Mouse (Mus musculus) T-helper 17 cell (primary cell): ENCODE data around the gene Haao.

Experiments
- in situ Hi-C, 2 experiments: fragments of 300-600 bp; cut with MboI, MseI; formaldehyde crosslinking; loops; 1 replicate in 1 of 2; 2 replicates in 1 of 2; pipeline ENCODE4 v1.15.1; 2025; ENCODE audit warnings: high pct_unique_total_duplicates in 2 of 2

Gene Haao

GRCm38 (mm10) chr17:83799506-83800050, 48.2 kb downstream of the Haao start:
- in situ Hi-C loops, result loop anchor here in 1 of 2 experiments (10.0 kb wide), 1 partner anchor 1855 kb away; no protein-coding TSS in a partner anchor

- in situ Hi-C loops, result loop anchor here in 1 of 2 experiments (10.0 kb wide), 1 partner anchor 1850 kb away; no protein-coding TSS in a partner anchor
Observed at GRCm38 (mm10) chr17:83795121-83795520, 52.6 kb downstream of the Haao start.

DNA sequence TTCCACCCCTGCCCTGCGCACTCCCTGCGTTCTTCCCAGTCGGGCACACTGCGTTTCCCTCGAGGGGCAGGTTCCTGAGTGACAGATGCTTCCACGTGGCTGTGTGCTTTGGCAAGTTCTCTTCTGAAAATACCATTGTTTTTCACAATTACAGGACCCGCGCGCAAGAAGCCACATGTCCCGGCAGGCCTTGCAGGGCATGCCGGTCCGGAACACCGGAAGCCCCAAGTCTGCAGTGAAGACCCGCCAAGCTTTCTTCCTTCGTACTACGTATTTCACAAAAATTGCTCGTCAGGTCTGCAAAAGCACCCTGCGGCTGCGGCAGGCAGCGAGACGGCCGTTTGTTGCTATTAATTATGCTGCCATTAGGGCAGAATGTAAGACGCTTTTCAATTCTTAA, 55.4 kb downstream of the Haao start:
- in situ Hi-C loops, result loop anchor here in 1 of 2 experiments (10.0 kb wide), 1 partner anchor 1848 kb away; no protein-coding TSS in a partner anchor

DNA sequence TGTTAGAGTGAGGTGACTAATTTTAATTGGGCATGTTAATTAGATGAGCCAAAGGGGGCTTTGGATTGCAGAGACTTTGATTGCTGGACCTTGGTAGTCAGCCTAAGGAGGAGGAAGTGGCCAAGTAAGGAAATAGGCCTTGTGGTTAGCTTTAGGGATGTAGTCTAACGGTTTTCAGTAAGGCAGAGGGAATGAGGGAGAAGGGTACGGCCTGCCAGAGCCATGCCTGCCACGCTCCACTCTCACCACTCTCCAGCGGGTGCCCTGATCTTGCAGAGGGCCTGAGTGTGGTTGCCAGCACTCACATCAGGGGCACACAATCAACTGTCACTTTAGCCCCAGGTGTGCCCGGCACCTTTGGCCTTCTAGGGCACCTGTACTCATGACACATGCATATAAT, 57.6 kb downstream of the Haao start:
- in situ Hi-C loops, result loop anchor here in 1 of 2 experiments (10.0 kb wide), 1 partner anchor 1845 kb away; no protein-coding TSS in a partner anchor

DNA sequence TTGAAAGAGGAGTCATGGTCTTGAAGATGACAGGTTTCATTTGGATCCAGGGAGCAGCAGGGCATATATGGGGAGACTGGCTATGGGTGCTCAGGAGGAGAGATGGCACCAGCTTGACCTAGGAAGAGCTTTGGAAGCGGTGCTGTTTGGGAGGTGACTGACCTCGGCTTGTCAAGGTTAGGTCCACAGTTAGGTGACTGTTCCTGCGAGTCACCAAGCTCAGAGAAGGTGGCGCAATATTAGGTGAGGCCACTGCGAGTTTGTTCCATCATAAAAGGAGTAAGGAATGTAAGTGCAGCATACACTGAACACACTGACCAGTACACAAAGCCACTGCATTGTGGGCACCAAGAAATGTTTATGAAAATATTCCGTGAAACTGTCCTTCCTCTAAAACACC, 61.3 kb downstream of the Haao start:
- in situ Hi-C loops, result no loop called here

DNA sequence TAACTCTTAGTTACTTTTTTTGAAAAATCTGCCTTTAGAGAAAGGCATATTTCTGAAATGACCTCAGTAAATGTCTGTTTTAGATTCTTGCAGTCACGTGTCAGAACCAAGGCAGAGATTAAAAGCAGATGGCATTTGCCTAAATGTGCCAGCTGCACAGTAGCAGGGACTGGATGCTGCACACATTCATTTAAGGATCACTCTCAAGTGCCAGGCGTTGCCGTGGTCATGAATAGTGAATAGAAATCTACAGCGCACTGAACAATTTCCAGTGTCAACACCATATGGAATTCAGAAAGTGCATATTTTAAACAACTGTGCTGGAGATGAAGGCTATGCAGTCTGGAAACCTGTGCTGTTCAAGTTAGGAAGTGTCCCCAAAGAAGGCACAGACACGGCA, 65.0 kb downstream of the Haao start:
- in situ Hi-C loops, result no loop called here
